Mouse (Mus musculus): ENCODE results near the gene Cers3. TPM values are rescaled to one million over a fixed set of nuclear protein-coding genes. Genes with fewer than 3 reads are reported as not detected.

Cers3 gene
- polyA plus RNA-seq, 1 experiment from 2014 or later: 0.88 TPM

Other genes with a start within 250 kb of the Cers3 start
- 20.3 and 20.6 TPM in 2 replicates for gene Asb7, start 53.9 kb upstream of the Cers3 start, polyA plus RNA-seq (2016; fragmentation: Nextera tagmentation; extraction: Ambion mirVana)
- gene Lins1, start 53.6 kb upstream of the Cers3 start, polyA plus RNA-seq (2016; fragmentation: Nextera tagmentation; extraction: Ambion mirVana): 22.5 and 25.3 TPM in 2 replicates
- 6.6 and 7.6 TPM in 2 replicates for gene Adamts17, start 96.2 kb downstream of the Cers3 start, polyA plus RNA-seq (2016; fragmentation: Nextera tagmentation; extraction: Ambion mirVana)